Comparison of ENCODE assay signal across 8 mouse cellular contexts in the genomic region with DNA sequence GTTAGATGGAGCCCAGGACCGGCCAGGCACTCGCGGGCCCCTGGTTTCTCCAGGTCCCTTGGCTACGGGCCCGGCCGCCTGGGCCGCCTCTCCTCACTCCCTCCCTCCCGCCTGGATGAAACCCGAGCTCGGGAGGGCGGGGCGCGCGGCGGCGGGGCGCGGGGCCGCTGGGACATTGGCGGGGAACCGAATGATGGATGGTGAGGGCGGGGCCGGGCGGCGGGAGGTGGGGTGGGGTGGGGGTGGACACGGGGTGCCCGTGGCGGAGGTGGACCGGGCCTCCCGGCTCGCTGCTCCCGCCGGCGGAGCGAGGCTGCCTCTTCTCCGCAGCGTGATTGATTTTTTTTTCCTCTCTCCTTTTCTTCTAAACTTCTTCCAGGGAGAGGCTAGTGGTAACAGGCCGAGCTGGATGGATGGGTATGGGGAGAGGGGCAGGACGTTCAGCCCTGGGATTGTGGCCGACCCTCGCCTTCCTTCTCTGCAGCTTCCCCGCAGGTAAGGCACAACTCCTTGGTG. TPM values are rescaled to one million over a fixed set of nuclear protein-coding genes. Genes with fewer than 3 reads are reported as not detected.
DNase-seq lines count a peak whose midpoint lies in the region; ATAC-seq and TF ChIP-seq lines count a peak whose summit lies in the region.

No protein-coding gene starts in this region.

- no peaks in the 10 kb centered on the region for H3K36me3 ChIP-seq in E14TG2a.4 (ENCODE audit: insufficient read depth, low read length)
- H3K36me3 ChIP-seq in forebrain, embryonic 13.5 days (ENCODE audit: poor library complexity, severe bottlenecking): peaks cover 14% of the 10 kb centered on the region
- no peaks in the 10 kb centered on the region for H3K36me3 ChIP-seq in heart, embryonic 15.5 days
- no peaks in the 10 kb centered on the region for H3K36me3 ChIP-seq in liver, postnatal 0 days (replicated peaks; ENCODE audit: insufficient read depth, low read length)

- WGBS in forebrain, embryonic 13.5 days: under 1% methylated on average over 21 of the region's 42 CpGs
- WGBS in heart, embryonic 15.5 days: under 1% methylated on average over 26 of the region's 42 CpGs
- 2% methylated on average over 26 of the region's 42 CpGs for WGBS in liver, postnatal 0 days (ENCODE audit: insufficient replicate concordance)

- peak overlapping the region; percentile 80 for H3K4me3 ChIP-seq in E14TG2a.4 (replicated peaks; ENCODE audit: low read length)
- peak overlapping the region; percentile 64 for H3K4me3 ChIP-seq in forebrain, embryonic 13.5 days
- H3K4me3 ChIP-seq in heart, embryonic 15.5 days: peak overlapping the region; percentile 74
- H3K4me3 ChIP-seq in liver, postnatal 0 days (ENCODE audit: low read depth, low read length): peak overlapping the region; percentile 43

- peak overlapping the region; percentile 84 for H3K4me2 ChIP-seq in forebrain, embryonic 13.5 days
- peak overlapping the region; percentile 94 for H3K4me2 ChIP-seq in heart, embryonic 15.5 days
- H3K4me2 ChIP-seq in liver, postnatal 0 days (ENCODE audit: low read depth, low read length): peak overlapping the region; percentile 73

- H3K9ac ChIP-seq in forebrain, embryonic 13.5 days: peak overlapping the region; percentile 91
- H3K9ac ChIP-seq in heart, embryonic 15.5 days: peak overlapping the region; percentile 68
- H3K9ac ChIP-seq in liver, postnatal 0 days (replicated peaks): 0 out of 2 replicates have a peak overlapping the region, but pooled peaks have one; percentile 41

- no peak for TF ChIP-seq CTCF in E14TG2a.4 (conservative IDR thresholded peaks at IDR 0.05; ENCODE audit: low read length)
- no peak for TF ChIP-seq CTCF in liver, postnatal 0 days (IDR thresholded peaks at IDR 0.05; ENCODE audit: low read depth)

- peaks cover 45% of the 10 kb centered on the region for H3K4me1 ChIP-seq in E14TG2a.4 (replicated peaks; ENCODE audit: low read depth, low read length)
- peaks cover 87% of the 10 kb centered on the region for H3K4me1 ChIP-seq in forebrain, embryonic 13.5 days
- peaks cover 25% of the 10 kb centered on the region for H3K4me1 ChIP-seq in heart, embryonic 15.5 days (replicated peaks)
- 0 out of 2 replicates have a peak, but pooled peaks cover 5% of the 10 kb centered on the region for H3K4me1 ChIP-seq in liver, postnatal 0 days (ENCODE audit: insufficient read depth)

- peak; percentile 96 for DNase-seq in kidney, postnatal 14 days
- peak; percentile 78 for DNase-seq in liver, postnatal 0 days
- peak; percentile 90 for DNase-seq in ovary, adult 18-20 months (ENCODE audit: low spot score)

- no peak for TF ChIP-seq EP300 in liver, postnatal 0 days (IDR thresholded peaks at IDR 0.05; ENCODE audit: low read depth)

- H3K9me3 ChIP-seq in E14TG2a.4 (ENCODE audit: low read length): no peaks in the 10 kb centered on the region; the same call in 1 of the 2 replicates
- H3K9me3 ChIP-seq in forebrain, embryonic 13.5 days (replicated peaks): no peaks in the 10 kb centered on the region
- no peaks in the 10 kb centered on the region for H3K9me3 ChIP-seq in heart, embryonic 15.5 days (replicated peaks)
- H3K9me3 ChIP-seq in liver, postnatal 0 days (ENCODE audit: low read length): no peaks in the 10 kb centered on the region

- peaks cover 94% of the 10 kb centered on the region for H3K27me3 ChIP-seq in E14TG2a.4 (ENCODE audit: insufficient read depth, low read length)
- H3K27me3 ChIP-seq in forebrain, embryonic 13.5 days: no peaks in the 10 kb centered on the region
- H3K27me3 ChIP-seq in heart, embryonic 15.5 days: peaks cover 39% of the 10 kb centered on the region
- H3K27me3 ChIP-seq in liver, postnatal 0 days (ENCODE audit: insufficient read depth, low read length): peaks cover 59% of the 10 kb centered on the region

- peak overlapping the region; percentile 86 for H3K27ac ChIP-seq in forebrain, embryonic 13.5 days
- H3K27ac ChIP-seq in heart, embryonic 15.5 days: peak overlapping the region; percentile 79
- H3K27ac ChIP-seq in liver, postnatal 0 days (ENCODE audit: low read depth): 0 out of 2 replicates have a peak overlapping the region, but pooled peaks have one; percentile 16

- peak; percentile 49 for ATAC-seq in cerebellum, adult (ENCODE audit: insufficient number of reproducible peaks, low FRiP score, low TSS enrichment)
- ATAC-seq in forebrain, embryonic 13.5 days: peak; percentile 76
- peak; percentile 91 for ATAC-seq in heart, embryonic 15.5 days (replicated peaks; ENCODE audit: insufficient number of reproducible peaks, insufficient read depth, low FRiP score, low read depth)
- ATAC-seq in liver, postnatal 0 days: peak; percentile 90
- ATAC-seq in inflammation-experienced regulatory T-cells, adult 6 months: no peak

RNA-seq across cellular contexts. Expression of gene Rgma, which starts 15.8 kb away (rescaled TPM):
- 24.7 and 27.6 TPM in 2 replicates for polyA plus RNA-seq in forebrain, embryonic 13.5 days (2015; fragmentation: Nextera tagmentation; extraction: Ambion mirVana)
- 3.3 and 5.9 TPM in 2 replicates for polyA plus RNA-seq in heart, embryonic 15.5 days (2015; fragmentation: Nextera tagmentation; extraction: Ambion mirVana)
- polyA plus RNA-seq in liver, postnatal 0 days (2015; fragmentation: Nextera tagmentation; extraction: Ambion mirVana): 0.12 TPM in 2 replicates
- not detected for polyA plus RNA-seq in inflammation-experienced regulatory T-cells, adult 6 months (2017; shearing (Covaris generic))

Comparison
In these comparisons a context has a peak if more than half of its experiments do, and no peak if none do; other contexts are left out.
1. H3K27ac ChIP-seq: peak in every context shown above with its lines; median percentile 86 in forebrain, embryonic 13.5 days; 79 in heart, embryonic 15.5 days; 16 in liver, postnatal 0 days.
2. H3K9ac ChIP-seq: peak in every context shown above with its lines; median percentile 91 in forebrain, embryonic 13.5 days; 68 in heart, embryonic 15.5 days; 41 in liver, postnatal 0 days.